Mouse (Mus musculus) lung, postnatal 0 days (tissue): ENCODE results near the gene Pde3a. TPM values are rescaled to one million over a fixed set of nuclear protein-coding genes. Genes with fewer than 3 reads are reported as not detected.
A peak's percentile ranks its signal among the peaks of the same experiment; 100 is the strongest.

Experiments used
- ATAC-seq: fragments of 200-750 bp; cut with Nextera tagmentation; 2 replicates; pipeline ENCODE4 v1.8.0; 2017; ENCODE audit warnings: moderate library complexity
- DNase-seq: peaks from one replicate; pipeline ENCODE4 v3.0.0-alpha.2; 2016; ENCODE audit warnings: low spot score
- H3K27ac ChIP-seq: fragments of 300-500 bp; sonication (generic); 2 replicates; pipeline ENCODE4 v1.5.1; 2014; ENCODE audit warnings: antibody characterized with exemption, mild to moderate bottlenecking, low read length, mixed read lengths
- H3K27me3 ChIP-seq: fragments of 300-500 bp; sonication (generic); replicated peaks from 2 replicates; pipeline ENCODE4 v1.6.1; 2014; ENCODE audit warnings: low read length, mixed read lengths; ENCODE audit not compliant: insufficient read depth
- H3K36me3 ChIP-seq: fragments of 300-500 bp; sonication (generic); 2 replicates; pipeline ENCODE4 v1.6.1; 2014; ENCODE audit warnings: low read length, mixed read lengths; ENCODE audit not compliant: insufficient read depth
- H3K4me1 ChIP-seq: fragments of 300-500 bp; sonication (generic); 2 replicates; pipeline ENCODE4 v1.6.1; 2014; ENCODE audit warnings: antibody characterized with exemption, low read depth, low read length, mixed read lengths; ENCODE audit not compliant: insufficient read depth
- H3K4me2 ChIP-seq: fragments of 300-500 bp; sonication (generic); replicated peaks from 2 replicates; pipeline ENCODE4 v1.6.1; 2014; ENCODE audit warnings: low read depth, mild to moderate bottlenecking, low read length, moderate library complexity, mixed read lengths
- H3K4me3 ChIP-seq: fragments of 300-500 bp; sonication (generic); 2 replicates; pipeline ENCODE4 v1.5.1; 2014; ENCODE audit warnings: low read depth, low read length
- H3K9ac ChIP-seq: fragments of 300-500 bp; sonication (generic); replicated peaks from 2 replicates; pipeline ENCODE4 v1.6.1; 2014; ENCODE audit warnings: low read depth, mild to moderate bottlenecking
- H3K9me3 ChIP-seq: fragments of 300-500 bp; sonication (generic); 2 replicates; pipeline ENCODE4 v1.6.1; 2016; ENCODE audit warnings: low read length, mixed read lengths
- CTCF ChIP-seq: IDR thresholded peaks from 2 replicates; pipeline ENCODE4 v1.5.1; 2016; ENCODE audit warnings: antibody characterized with exemption, mild to moderate bottlenecking
- EP300 ChIP-seq: IDR thresholded peaks from 2 replicates; pipeline ENCODE4 v1.6.1; 2016; ENCODE audit warnings: antibody characterized with exemption, mild to moderate bottlenecking, control low read depth
- WGBS: fragments of 180-500 bp; shearing (Covaris S2); extraction: QIAGEN DNeasy Blood & Tissue Kit; methylation state at CpG from one replicate; pipeline ENCODE4 v1.1.7; 2014; 5-methylcytosine and 5-hydroxymethylcytosine counted together
- polyA plus RNA-seq: library from polyadenylated mRNA; unstranded; fragments of >200 nt; fragmentation: Nextera tagmentation; extraction: Ambion mirVana; gene quantifications from 2 replicates; pipeline ENCODE4 v1.2.1, GENCODE M21; 2015

The Pde3a gene
- polyA plus RNA-seq, 1 experiment from 2014 or later: 12.1 TPM

- 74% methylated on average over 3 of the region's 3 CpGs for WGBS
- no peaks in the 10 kb centered on the region for H3K27me3 ChIP-seq
- H3K4me1 ChIP-seq: no peaks in the 10 kb centered on the region; the same call in 1 of the 2 replicates
- H3K9ac ChIP-seq: no peak overlapping the region
- TF ChIP-seq CTCF (no peak), EP300 (no peak)
- no peak overlapping the region for H3K27ac ChIP-seq
- H3K4me3 ChIP-seq: no peak overlapping the region
- H3K36me3 ChIP-seq: no peaks in the 10 kb centered on the region
- H3K9me3 ChIP-seq: no peaks in the 10 kb centered on the region
- no peak overlapping the region for H3K4me2 ChIP-seq
- ATAC-seq (no peak), DNase-seq (no peak)
These were observed 79.0 kb downstream of the Pde3a start for GRCm38 (mm10) chr6:141328071-141328470.

GRCm38 (mm10) chr6:141331464-141331863 is 82.4 kb downstream of the Pde3a start:
- H3K4me3 ChIP-seq: no peak overlapping the region
- H3K27ac ChIP-seq: no peak overlapping the region
- no peak for ATAC-seq
- H3K9ac ChIP-seq: no peak overlapping the region
- WGBS: 44% methylated on average over 2 of the region's 2 CpGs
- H3K4me2 ChIP-seq: no peak overlapping the region
- no peak for DNase-seq
- H3K9me3 ChIP-seq: no peaks in the 10 kb centered on the region
- no peaks in the 10 kb centered on the region for H3K36me3 ChIP-seq
- H3K4me1 ChIP-seq: no peaks in the 10 kb centered on the region
- no peak for TF ChIP-seq EP300
- TF ChIP-seq CTCF: peak; percentile 40
- H3K27me3 ChIP-seq: no peaks in the 10 kb centered on the region

GRCm38 (mm10) chr6:141332613-141333165 is 83.6 kb downstream of the Pde3a start:
- H3K27ac ChIP-seq: peak overlapping the region; percentile 39; the same call in 1 of the 2 replicates
- no peaks in the 10 kb centered on the region for H3K4me1 ChIP-seq
- 71% methylated on average over 4 of the region's 4 CpGs for WGBS
- H3K9ac ChIP-seq: no peak overlapping the region
- no peak overlapping the region for H3K4me2 ChIP-seq
- no peaks in the 10 kb centered on the region for H3K9me3 ChIP-seq
- no peaks in the 10 kb centered on the region for H3K27me3 ChIP-seq
- H3K36me3 ChIP-seq: no peaks in the 10 kb centered on the region
- no peak for TF ChIP-seq CTCF
- peak; percentile 66 for TF ChIP-seq EP300
- no peak overlapping the region for H3K4me3 ChIP-seq
- DNase-seq (peak; percentile 75), ATAC-seq (peak; percentile 49)

- no peaks in the 10 kb centered on the region for H3K27me3 ChIP-seq
- H3K27ac ChIP-seq: 0 out of 2 replicates have a peak overlapping the region, but pooled peaks have one; percentile 39
- H3K4me3 ChIP-seq: no peak overlapping the region
- H3K36me3 ChIP-seq: no peaks in the 10 kb centered on the region
- no peak overlapping the region for H3K4me2 ChIP-seq
- H3K9ac ChIP-seq: no peak overlapping the region
- ATAC-seq: peak; percentile 98
- no peak for TF ChIP-seq CTCF
- peak; percentile 86 for TF ChIP-seq EP300
- no peaks in the 10 kb centered on the region for H3K4me1 ChIP-seq
- WGBS: 14% methylated on average over 3 of the region's 3 CpGs
- no peaks in the 10 kb centered on the region for H3K9me3 ChIP-seq
- peak; percentile 97 for DNase-seq
These were observed 84.2 kb downstream of the Pde3a start for GRCm38 (mm10) chr6:141333245-141333644.

- Histone ChIP-seq H3K9me3 (no peaks in the 10 kb centered on the region), H3K36me3 (no peaks in the 10 kb centered on the region), H3K4me1 (no peaks in the 10 kb centered on the region), H3K4me3 (no peak overlapping the region), H3K9ac (no peak overlapping the region), H3K4me2 (no peak overlapping the region), H3K27ac (no peak overlapping the region), H3K27me3 (no peaks in the 10 kb centered on the region)
- 72% methylated on average over 1 of the region's 1 CpGs for WGBS
- DNase-seq (no peak), ATAC-seq (no peak)
- no peak for TF ChIP-seq EP300
- no peak for TF ChIP-seq CTCF
These were observed 86.8 kb downstream of the Pde3a start for GRCm38 (mm10) chr6:141335878-141336277.

- Histone ChIP-seq H3K9me3 (no peaks in the 10 kb centered on the region), H3K4me2 (no peak overlapping the region), H3K36me3 (no peaks in the 10 kb centered on the region), H3K9ac (no peak overlapping the region), H3K27ac (no peak overlapping the region), H3K27me3 (no peaks in the 10 kb centered on the region), H3K4me1 (no peaks in the 10 kb centered on the region), H3K4me3 (no peak overlapping the region)
- no peak for TF ChIP-seq CTCF
- no peak for TF ChIP-seq EP300
- ATAC-seq: no peak
- no peak for DNase-seq
- WGBS: 52% methylated on average over 4 of the region's 4 CpGs
These were observed 87.4 kb downstream of the Pde3a start for GRCm38 (mm10) chr6:141336438-141336837.
